Mouse (Mus musculus) intestine, embryonic 14.5 days (tissue): Measurements from ENCODE around the gene H2-M10.4. TPM values are rescaled to one million over a fixed set of nuclear protein-coding genes. Genes with fewer than 3 reads are reported as not detected.
"Not testable (repeated sequence)": the region's sequence is repeated elsewhere in the genome, so short reads cannot be mapped to it uniquely, and the experiment has no call there.

Source experiments
- ATAC-seq: fragments of 200-750 bp; cut with Nextera tagmentation; replicated peaks from 2 replicates; pipeline ENCODE4 v1.8.0; 2017; ENCODE audit warnings: low read depth, moderate number of reproducible peaks, moderate TSS enrichment, moderate library complexity; ENCODE audit not compliant: low FRiP score, low TSS enrichment
- DNase-seq: peaks from one replicate; pipeline ENCODE4 v3.0.0-alpha.2; 2018; ENCODE audit warnings: low spot score
- H3K27ac ChIP-seq: fragments of 300-500 bp; sonication (generic); 2 replicates; pipeline ENCODE4 v1.5.1; 2014; ENCODE audit warnings: low read depth, mild to moderate bottlenecking, control low read depth
- H3K27me3 ChIP-seq: fragments of 300-500 bp; sonication (generic); replicated peaks from 2 replicates; pipeline ENCODE4 v1.6.1; 2014; ENCODE audit warnings: low read length, control low read depth; ENCODE audit not compliant: control insufficient read depth, insufficient read depth
- H3K36me3 ChIP-seq: fragments of 300-500 bp; sonication (generic); 2 replicates; pipeline ENCODE4 v1.6.1; 2014; ENCODE audit warnings: low read length, control low read depth; ENCODE audit not compliant: control insufficient read depth, insufficient read depth
- H3K4me1 ChIP-seq: fragments of 300-500 bp; sonication (generic); replicated peaks from 2 replicates; pipeline ENCODE4 v1.6.1; 2014; ENCODE audit warnings: low read length, control low read depth, mixed read lengths; ENCODE audit not compliant: control insufficient read depth, insufficient read depth
- H3K4me2 ChIP-seq: fragments of 300-500 bp; sonication (generic); 2 replicates; pipeline ENCODE4 v1.6.1; 2014; ENCODE audit warnings: low read length
- H3K4me3 ChIP-seq: fragments of 300-500 bp; sonication (generic); 2 replicates; pipeline ENCODE4 v1.5.1; 2014; ENCODE audit warnings: low read depth, low read length, control low read depth, mixed read lengths
- H3K9ac ChIP-seq: fragments of 300-500 bp; sonication (generic); 2 replicates; pipeline ENCODE4 v1.6.1; 2014; ENCODE audit warnings: mild to moderate bottlenecking, low read length
- H3K9me3 ChIP-seq: fragments of 300-500 bp; sonication (generic); 2 replicates; pipeline ENCODE4 v1.6.1; 2016; ENCODE audit warnings: low read length, control low read depth; ENCODE audit not compliant: control insufficient read depth
- WGBS: fragments of 180-500 bp; shearing (Covaris S2); extraction: QIAGEN DNeasy Blood & Tissue Kit; methylation state at CpG from one replicate; pipeline ENCODE4 v1.1.7; 2014; 5-methylcytosine and 5-hydroxymethylcytosine counted together
- polyA plus RNA-seq: library from polyadenylated mRNA; unstranded; fragments of >200 nt; fragmentation: Nextera tagmentation; extraction: Ambion mirVana; gene quantifications from 2 replicates; pipeline ENCODE4 v1.2.1, GENCODE M21; 2014

H2-M10.4 gene
- not detected in 2 replicates for polyA plus RNA-seq

- Histone ChIP-seq H3K4me2 (no peak within 1 kb of the TSS), H3K4me3 (no peak within 1 kb of the TSS), H3K4me1 (no peaks in the 10 kb centered on the region), H3K27me3 (no peaks in the 10 kb centered on the region), H3K27ac (no peak within 1 kb of the TSS), H3K9me3 (no peaks in the 10 kb centered on the region), H3K36me3 (no peaks in the 10 kb centered on the region), H3K9ac (no peak within 1 kb of the TSS)
- 92% methylated on average over 7 of the region's 7 CpGs for WGBS
- DNase-seq (no peak), ATAC-seq (no peak)
These were observed at the start of gene H2-M10.4 for GRCm38 (mm10) chr17:36462234-36462633. Gene H2-M10.4, minus strand, starts transcription at chr17:36462334.

GRCm38 (mm10) chr17:36503910-36504309 lies 41.8 kb upstream of the H2-M10.4 start:
- H3K27ac ChIP-seq, result no peak overlapping the region
- no peak for ATAC-seq

GRCm38 (mm10) chr17:36500435-36500834 lies 38.3 kb upstream of the H2-M10.4 start:
- 40% methylated on average over 1 of the region's 1 CpGs for WGBS

More at GRCm38 (mm10) chr17:36503910-36504309, 41.8 kb upstream of the H2-M10.4 start:
- no peaks in the 10 kb centered on the region for H3K4me1 ChIP-seq
- no peaks in the 10 kb centered on the region for H3K36me3 ChIP-seq
- H3K9me3 ChIP-seq, result no peaks in the 10 kb centered on the region
- H3K4me2 ChIP-seq, result no peak overlapping the region
- H3K9ac ChIP-seq, result no peak overlapping the region
- H3K4me3 ChIP-seq, result no peak overlapping the region
- no peaks in the 10 kb centered on the region for H3K27me3 ChIP-seq
- DNase-seq, result no peak

GRCm38 (mm10) chr17:36488181-36488580 lies 26.0 kb upstream of the H2-M10.4 start:
- not testable (repeated sequence) for H3K4me2 ChIP-seq, DNase-seq, H3K9ac ChIP-seq, H3K36me3 ChIP-seq, H3K27ac ChIP-seq, H3K27me3 ChIP-seq, H3K9me3 ChIP-seq, ATAC-seq, H3K4me3 ChIP-seq, H3K4me1 ChIP-seq
- WGBS, result 96% methylated on average over 14 of the region's 16 CpGs

More at GRCm38 (mm10) chr17:36500435-36500834, 38.3 kb upstream of the H2-M10.4 start:
- DNase-seq (no peak), ATAC-seq (no peak)
- no peak overlapping the region for H3K27ac ChIP-seq
- no peak overlapping the region for H3K9ac ChIP-seq
- no peak overlapping the region for H3K4me2 ChIP-seq
- no peaks in the 10 kb centered on the region for H3K36me3 ChIP-seq
- no peak overlapping the region for H3K4me3 ChIP-seq
- no peaks in the 10 kb centered on the region for H3K4me1 ChIP-seq
- no peaks in the 10 kb centered on the region for H3K9me3 ChIP-seq
- no peaks in the 10 kb centered on the region for H3K27me3 ChIP-seq

- DNase-seq (no peak), ATAC-seq (no peak)
- Histone ChIP-seq H3K4me2 (no peak overlapping the region), H3K4me1 (no peaks in the 10 kb centered on the region), H3K9ac (no peak overlapping the region), H3K9me3 (no peaks in the 10 kb centered on the region), H3K36me3 (no peaks in the 10 kb centered on the region), H3K4me3 (no peak overlapping the region), H3K27ac (no peak overlapping the region), H3K27me3 (no peaks in the 10 kb centered on the region)
- 95% methylated on average over 1 of the region's 1 CpGs for WGBS
These were observed 24.6 kb upstream of the H2-M10.4 start for GRCm38 (mm10) chr17:36486687-36487230.

- no peak overlapping the region for H3K4me3 ChIP-seq
- no peaks in the 10 kb centered on the region for H3K9me3 ChIP-seq
- no peak overlapping the region for H3K9ac ChIP-seq
- ATAC-seq (no peak), DNase-seq (no peak)
- H3K4me1 ChIP-seq, result no peaks in the 10 kb centered on the region
- WGBS, result 68% methylated on average over 3 of the region's 3 CpGs
- H3K36me3 ChIP-seq, result no peaks in the 10 kb centered on the region
- no peak overlapping the region for H3K27ac ChIP-seq
- no peak overlapping the region for H3K4me2 ChIP-seq
- H3K27me3 ChIP-seq, result no peaks in the 10 kb centered on the region
These were observed 21.7 kb upstream of the H2-M10.4 start for GRCm38 (mm10) chr17:36483865-36484264.

- no peak overlapping the region for H3K9ac ChIP-seq
- H3K4me1 ChIP-seq, result no peaks in the 10 kb centered on the region
- H3K27ac ChIP-seq, result no peak overlapping the region
- no peak overlapping the region for H3K4me2 ChIP-seq
- H3K9me3 ChIP-seq, result no peaks in the 10 kb centered on the region
- H3K36me3 ChIP-seq, result no peaks in the 10 kb centered on the region
- 61% methylated on average over 4 of the region's 4 CpGs for WGBS
- no peak for ATAC-seq
- H3K4me3 ChIP-seq, result no peak overlapping the region
- DNase-seq, result no peak
- H3K27me3 ChIP-seq, result no peaks in the 10 kb centered on the region
These were observed 5.9 kb downstream of the H2-M10.4 start for GRCm38 (mm10) chr17:36456260-36456659.

GRCm38 (mm10) chr17:36431411-36431810 lies 30.7 kb downstream of the H2-M10.4 start:
- H3K4me3 ChIP-seq, result no peak overlapping the region
- H3K27me3 ChIP-seq, result no peaks in the 10 kb centered on the region
- no peak overlapping the region for H3K4me2 ChIP-seq
- H3K27ac ChIP-seq, result no peak overlapping the region
- H3K36me3 ChIP-seq, result no peaks in the 10 kb centered on the region
- H3K4me1 ChIP-seq, result no peaks in the 10 kb centered on the region
- H3K9me3 ChIP-seq, result no peaks in the 10 kb centered on the region
- 75% methylated on average over 2 of the region's 2 CpGs for WGBS
- no peak overlapping the region for H3K9ac ChIP-seq
- ATAC-seq, result no peak
- no peak for DNase-seq

- no peak for ATAC-seq
- no peak for DNase-seq
- WGBS, result 20% methylated on average over 4 of the region's 4 CpGs
These were observed 43.9 kb downstream of the H2-M10.4 start for GRCm38 (mm10) chr17:36418091-36418754.

More at GRCm38 (mm10) chr17:36418091-36418754, 43.9 kb downstream of the H2-M10.4 start:
- Histone ChIP-seq H3K4me1 (no peaks in the 10 kb centered on the region), H3K27me3 (no peaks in the 10 kb centered on the region), H3K4me3 (no peak overlapping the region), H3K9me3 (no peaks in the 10 kb centered on the region), H3K36me3 (no peaks in the 10 kb centered on the region), H3K9ac (no peak overlapping the region), H3K27ac (no peak overlapping the region), H3K4me2 (no peak overlapping the region)
